Mouse (Mus musculus) ovary, postnatal 36 days (tissue): Measurements from ENCODE around the gene Gm28042.

ENCODE experiments used
- DNase-seq: peaks from one replicate; pipeline ENCODE4 v3.0.0; 2022; ENCODE audit warnings: low spot score, mixed read lengths

Gene Gm28042

GRCm38 (mm10) chr2:120012924-120013323, 14.4 kb upstream of the Gm28042 start:
- DNase-seq: peak; percentile 43

- no peak for DNase-seq
Measured at GRCm38 (mm10) chr2:120013831-120014486, 13.3 kb upstream of the Gm28042 start.

DNA sequence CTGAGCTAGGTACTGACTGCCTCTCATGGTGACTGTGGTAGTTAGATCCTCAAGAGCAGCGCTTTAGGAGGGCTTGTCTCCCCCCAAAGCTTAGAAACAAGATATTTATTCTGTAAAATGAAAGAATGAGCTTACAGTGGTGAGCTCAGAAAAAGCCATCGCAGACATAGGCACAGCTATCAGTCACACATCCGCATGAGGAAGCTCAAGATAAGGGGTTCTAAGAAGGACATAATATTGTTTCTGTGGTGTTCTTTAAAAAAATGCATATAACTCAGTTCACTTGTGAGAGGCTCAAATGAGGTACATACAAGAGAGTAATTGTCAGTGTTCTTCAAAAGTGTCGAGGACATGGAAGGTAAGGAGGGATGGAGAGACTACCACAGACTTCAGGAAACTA, 11.4 kb upstream of the Gm28042 start:
- no peak for DNase-seq

- no peak for DNase-seq
Measured at GRCm38 (mm10) chr2:120017599-120017998, 9.7 kb upstream of the Gm28042 start.

DNA sequence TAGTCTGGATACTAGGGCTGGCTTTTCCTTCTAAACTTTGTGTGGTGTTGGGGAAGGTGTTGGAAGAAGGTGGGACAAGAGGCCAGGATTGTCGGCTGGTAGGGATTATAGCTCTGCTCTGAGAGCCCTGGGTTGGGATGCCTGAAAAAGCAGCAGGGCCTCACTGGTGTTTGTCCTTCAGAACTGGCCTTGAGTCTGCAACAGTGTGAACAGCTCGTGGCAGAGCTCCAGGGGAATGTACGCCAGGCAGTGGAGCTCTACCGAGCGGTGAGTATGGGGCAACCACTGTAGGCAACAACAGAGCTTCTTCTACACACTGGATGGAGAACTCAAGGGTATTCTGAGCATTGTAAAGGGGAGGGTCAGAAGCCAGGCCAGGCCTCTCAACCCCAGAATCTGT, 3.0 kb upstream of the Gm28042 start:
- DNase-seq: peak; percentile 81

- no peak for DNase-seq
Measured at GRCm38 (mm10) chr2:120027950-120028331, 648 bp downstream of the Gm28042 start.

- no peak for DNase-seq
Measured at GRCm38 (mm10) chr2:120030380-120030779, 3.1 kb downstream of the Gm28042 start.

DNA sequence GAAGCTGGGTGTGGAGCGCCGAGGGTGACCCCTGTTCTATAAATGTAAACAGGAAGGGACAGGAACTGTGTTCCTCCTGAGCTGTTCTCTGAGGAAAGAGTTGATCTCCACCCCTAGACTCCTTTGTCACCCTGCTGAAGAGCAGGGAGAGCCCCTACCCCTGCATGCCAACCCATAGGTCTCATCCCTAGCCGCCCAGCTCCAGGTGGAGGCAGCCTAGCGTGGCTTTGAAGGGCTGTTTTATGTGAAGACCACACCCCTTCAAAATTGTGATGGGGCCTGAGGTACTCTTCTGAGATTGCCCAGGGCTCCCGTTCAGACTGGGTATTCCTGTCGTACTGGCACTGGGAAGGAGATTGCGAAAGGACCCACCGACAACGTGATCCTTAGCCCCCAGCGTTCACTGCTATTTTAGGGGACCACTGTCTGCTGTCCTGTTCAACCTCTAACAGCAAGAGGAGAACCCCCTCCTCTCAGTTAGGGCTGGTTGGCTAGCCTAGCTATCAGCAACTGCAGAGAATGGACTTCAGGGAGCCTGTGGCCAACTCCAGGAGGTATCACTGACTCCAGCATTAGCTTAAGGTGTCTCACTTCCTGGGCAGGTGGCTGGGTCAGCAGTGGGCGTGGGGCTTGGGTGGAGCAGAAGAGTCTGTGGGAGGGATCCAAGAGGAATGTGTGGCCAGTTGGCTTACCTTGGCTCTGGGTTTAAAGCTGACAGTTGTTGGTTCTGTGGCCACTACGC, 5.6 kb downstream of the Gm28042 start, which contains the start of gene Pla2g4b:
TSS of gene Pla2g4b (plus strand) at position 692 of the 742 bp plus-strand sequence.
- no peak for DNase-seq

DNA sequence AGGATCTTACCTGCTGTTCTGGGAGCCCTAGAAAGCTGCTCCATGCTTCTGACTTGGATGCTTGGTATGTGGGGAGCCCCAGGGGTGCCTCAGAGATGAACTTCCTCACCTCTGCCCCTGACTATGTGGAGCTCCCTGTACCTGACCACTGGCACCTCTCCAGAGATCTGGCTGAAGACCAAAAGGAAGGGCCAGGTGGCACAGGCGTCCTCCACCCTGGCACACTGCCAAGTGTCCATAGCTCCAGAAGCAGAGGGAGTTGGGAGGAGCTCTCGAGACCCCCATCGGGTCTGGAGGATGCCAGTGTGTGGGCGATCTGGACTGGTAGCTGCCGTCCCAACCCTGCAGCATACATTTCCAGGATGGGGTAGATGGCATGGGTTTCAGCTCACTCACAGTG, 6.4 kb downstream of the Gm28042 start:
- no peak for DNase-seq

DNA sequence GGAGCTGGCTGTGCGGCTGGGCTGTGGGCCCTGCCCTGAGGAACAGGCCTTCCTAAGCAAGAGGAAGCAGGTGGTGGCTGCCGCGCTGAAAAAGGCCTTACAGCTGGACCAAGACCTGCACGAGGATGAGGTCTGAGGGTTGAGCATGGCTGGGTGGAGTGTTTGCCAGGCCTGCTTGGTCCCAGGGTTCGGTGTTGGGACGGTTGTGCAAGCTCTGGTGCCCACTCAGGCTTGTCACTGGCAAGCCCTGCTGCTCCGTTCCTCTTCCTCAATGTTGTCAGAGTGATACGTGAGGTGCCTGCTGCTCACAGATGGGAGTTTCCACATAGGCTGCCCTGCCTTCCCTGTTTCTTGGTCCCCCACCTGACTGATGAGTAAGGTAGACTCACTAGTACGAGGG, 10.5 kb downstream of the Gm28042 start:
- DNase-seq: no peak

DNA sequence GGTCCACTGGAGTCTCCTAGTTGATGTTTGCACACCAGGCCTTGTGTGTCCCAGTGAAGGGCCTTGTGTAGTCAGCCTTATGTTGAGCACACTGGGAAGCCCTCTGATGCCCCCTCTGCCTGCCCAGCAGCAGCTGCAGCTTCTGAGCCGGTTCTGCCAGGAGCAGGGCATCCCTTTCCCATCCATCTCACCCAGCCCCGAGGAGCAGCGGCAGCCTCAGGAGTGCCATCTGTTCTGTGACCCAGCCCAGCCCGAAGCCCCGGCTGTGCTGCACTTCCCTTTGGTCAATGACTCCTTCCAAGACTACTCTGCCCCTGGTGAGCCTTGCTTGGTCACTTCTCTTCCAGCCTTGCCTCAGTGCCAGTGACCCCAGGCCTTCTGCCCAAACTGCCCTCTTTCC, 13.7 kb downstream of the Gm28042 start:
- no peak for DNase-seq

DNA sequence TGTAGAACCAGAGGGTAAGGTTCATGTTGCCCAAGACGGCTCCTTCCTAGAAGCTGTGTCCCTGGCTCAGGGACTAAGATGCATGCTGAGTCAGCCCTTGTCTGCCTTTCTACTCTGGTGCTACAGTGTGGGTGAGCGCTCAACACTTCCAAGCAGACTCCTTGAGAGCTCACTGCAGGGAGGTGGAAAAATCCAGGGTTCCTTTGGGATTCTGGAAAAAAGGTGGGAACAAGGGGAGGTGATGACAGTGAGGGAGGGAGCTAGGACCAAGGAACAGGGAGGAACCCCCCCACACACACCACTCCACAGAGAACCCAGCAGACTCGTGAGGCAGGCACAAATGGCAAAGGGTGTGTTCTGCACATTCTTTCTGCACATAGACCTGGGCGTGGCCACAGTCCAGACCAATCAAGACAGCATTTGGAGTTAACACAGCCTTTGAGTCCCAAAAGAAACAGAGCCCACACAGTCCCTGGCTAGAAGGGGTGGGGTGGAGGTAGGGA, 16.9 kb downstream of the Gm28042 start:
- no peak for DNase-seq

DNA sequence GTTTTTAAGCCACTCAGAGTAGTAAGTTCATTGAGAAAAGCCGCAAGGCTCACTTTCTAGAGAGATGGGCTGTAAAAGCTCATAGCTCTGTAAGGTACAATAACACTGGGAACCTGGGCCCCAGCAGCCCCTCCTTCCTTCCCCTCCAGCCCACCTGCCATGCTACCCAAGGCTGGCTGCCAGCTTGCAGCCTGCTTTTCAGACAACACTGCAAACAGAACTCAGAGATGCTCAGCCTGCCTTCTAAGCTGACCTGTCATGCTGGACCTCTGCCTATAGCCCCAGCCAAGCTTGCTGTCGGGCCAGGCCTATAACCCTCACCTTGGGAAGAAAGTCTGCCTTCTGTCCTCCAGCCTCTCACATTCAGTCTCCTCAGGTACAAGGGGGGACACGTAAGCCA, 17.4 kb downstream of the Gm28042 start:
- DNase-seq: no peak

DNA sequence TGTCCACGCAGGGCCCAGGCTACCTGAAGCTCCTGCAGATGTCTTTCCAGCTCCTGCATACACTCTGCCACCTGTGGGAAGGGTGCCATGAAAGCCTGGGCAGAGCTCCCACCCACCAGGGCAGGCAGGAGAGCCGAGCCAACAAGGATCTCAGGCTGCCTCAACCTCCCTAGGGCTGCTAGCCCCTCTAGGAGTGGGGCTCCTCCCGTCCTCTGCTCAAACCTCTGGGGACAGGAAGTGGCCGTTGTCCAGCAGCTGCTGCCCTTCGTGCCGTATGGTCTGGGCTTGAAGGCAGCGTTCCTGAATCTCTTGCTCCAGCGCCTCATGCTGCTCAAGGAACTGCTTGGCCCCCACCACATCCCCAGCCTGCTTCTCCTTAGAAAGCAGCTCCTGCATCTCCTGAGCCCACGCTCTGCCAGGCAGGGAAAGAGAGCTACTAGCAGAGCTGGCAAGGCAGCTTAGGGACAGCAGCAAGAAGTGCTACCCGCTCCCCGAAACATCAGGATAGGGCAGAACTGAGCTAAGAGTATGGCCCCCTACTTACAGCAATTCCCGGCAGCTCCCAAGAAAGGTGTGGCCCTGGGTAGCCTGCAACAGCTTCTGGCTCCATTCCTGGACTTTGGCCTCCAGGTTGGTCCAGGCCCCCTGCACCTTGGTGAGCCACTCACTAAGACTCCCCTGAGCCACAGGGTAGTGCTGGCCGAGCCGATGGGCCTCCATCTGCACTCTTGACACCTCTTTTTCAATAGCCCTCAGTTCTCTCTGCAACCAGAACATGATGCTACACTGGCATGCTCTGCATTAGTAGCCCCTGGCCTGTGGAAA, 19.4 kb downstream of the Gm28042 start:
- no peak for DNase-seq

GRCm38 (mm10) chr2:120048173-120048572, 20.9 kb downstream of the Gm28042 start:
- no peak for DNase-seq

GRCm38 (mm10) chr2:120049632-120050274, 22.5 kb downstream of the Gm28042 start:
- DNase-seq: peak; percentile 59

- DNase-seq: no peak
Measured at GRCm38 (mm10) chr2:120051405-120051804, 24.1 kb downstream of the Gm28042 start.

DNA sequence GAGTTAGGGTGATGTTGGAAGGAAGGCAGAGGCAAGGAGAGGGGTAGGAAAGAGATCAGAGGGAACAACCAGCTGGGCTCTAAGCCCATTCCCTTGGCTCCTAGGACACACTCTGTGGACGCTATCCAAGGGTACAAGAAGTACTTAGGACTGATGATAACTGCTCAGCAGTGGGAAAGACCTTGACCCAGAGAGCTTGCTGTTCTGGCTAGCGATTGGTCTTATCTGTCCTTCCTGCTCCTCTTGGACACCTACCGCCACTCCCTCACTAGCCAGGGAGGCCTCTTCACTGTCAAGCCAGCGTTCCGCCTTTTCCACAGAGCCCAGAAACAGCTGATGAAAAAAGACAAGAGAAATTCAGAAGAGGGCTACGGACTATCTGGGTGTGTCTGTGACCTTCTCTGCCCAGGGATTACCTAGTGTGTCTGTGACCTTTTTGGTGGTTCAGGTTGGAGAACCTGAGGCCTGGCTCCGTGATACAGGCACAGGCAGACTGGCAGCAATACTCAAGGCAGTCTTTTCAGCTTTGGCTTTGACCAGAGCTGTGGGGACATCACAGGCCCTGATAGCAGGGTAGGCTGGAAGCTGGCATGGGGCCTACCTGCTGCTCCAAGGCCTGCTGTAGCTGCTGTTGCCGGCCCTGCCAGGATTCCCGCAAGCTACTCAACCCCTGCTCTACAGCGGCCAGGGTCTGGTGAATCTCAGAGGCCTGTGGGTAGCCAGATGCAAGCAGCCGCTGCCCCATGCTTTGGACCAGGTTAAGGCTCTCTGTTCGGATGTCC, 27.7 kb downstream of the Gm28042 start:
- peak; percentile 47 for DNase-seq

DNA sequence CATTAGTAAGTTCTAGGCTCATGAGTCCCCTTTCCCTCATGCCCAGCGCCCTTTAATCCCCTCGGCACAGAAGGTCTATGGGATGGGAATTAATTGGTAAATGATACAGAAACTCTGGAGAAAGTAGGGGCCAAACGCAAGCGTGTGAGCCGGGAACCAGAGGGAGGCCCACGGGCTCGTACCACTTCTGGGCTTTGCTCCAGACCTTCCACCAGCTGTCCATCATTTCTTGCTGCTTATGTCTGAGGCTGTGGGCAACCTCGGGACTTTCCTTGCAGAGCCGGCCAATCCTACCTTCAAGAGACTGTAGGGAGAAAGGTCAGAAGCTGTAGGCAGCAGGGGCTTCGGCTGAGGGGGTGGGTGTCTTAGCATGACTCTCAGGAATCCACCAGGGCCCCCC, 28.6 kb downstream of the Gm28042 start:
- no peak for DNase-seq

DNA sequence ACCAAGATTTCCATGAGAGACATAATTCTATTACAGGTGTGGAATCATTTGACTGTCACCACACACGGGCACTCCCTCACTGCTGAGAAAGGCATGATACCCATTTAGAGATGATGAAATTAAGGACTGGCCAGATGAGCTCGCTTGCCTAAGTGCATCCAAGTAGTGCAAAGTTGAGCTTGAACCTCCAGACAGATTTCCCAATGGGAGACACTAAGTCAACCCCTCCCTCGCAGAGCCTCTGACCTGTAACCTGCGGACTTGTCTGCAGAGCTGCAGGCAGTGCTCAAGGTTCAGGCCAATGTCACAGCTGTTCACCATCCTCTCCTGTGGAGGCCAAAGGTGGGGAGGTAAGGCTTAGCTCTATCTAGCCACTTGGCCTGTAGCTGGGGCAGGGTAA, 31.5 kb downstream of the Gm28042 start:
- no peak for DNase-seq

DNA sequence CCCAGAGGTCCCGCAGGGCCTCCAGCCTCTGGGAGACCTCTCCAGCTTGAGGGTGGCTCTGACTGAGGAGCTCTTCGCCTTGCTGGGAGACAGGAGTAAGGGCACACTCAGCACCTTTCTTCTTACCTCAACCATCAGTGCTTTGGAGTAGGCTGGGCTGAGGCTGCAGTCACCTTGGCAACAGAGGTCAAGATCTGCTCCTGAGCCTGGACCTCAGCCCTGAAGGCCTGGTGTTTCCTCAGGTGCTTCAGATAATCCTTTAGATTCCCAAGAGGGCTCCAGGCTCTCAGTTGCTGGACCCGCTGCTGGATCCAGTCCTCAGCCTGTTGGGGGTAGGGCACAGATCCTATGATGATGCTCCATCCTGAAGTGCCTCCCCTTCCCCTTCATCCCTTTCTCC, 32.2 kb downstream of the Gm28042 start:
- no peak for DNase-seq
